25 mouse cellular contexts compared by ENCODE assay signal in the genomic region with DNA sequence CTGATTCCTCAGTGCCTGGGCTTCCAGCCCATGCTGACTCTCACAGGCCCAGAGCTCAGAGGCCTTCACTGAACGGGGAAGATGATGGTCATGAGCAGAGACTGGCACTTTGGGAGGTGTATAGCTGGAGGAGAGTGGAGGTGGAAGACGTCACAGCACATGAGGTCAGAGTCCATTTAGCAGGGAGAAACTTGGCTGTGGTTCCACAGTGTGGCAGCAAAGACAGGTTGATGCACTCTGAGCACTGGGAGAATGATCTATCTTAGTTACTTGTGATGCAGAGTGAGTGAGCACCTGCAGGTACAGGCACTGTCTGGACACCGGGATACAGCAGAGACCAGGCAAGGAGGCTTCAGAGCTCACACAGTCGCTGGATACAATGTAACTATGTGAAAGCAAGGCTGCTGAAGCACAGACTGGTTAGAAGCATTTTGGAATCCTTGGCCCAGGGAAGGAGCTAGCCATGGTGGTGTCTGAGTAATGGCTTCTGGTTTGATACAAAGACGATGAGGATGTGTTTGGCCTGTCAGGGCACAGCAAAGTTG. TPM values are rescaled to one million over a fixed set of nuclear protein-coding genes. Genes with fewer than 3 reads are reported as not detected.
"Had no signal": no experiment of that assay in that cellular context is flagged by ENCODE, and none has a peak within 500 bp of the region (broad histone marks: within the 10 kb centered on the region; RNA-seq: fewer than 3 reads in every experiment).

No protein-coding gene starts in this region.

- ATAC-seq: intestine, embryonic 15.5 days; liver, embryonic 12.5 days; midbrain, embryonic 16.5 days had no signal

- H3K4me3 ChIP-seq: intestine, embryonic 15.5 days; left cerebral cortex, adult 2 months; liver, embryonic 12.5 days; liver, embryonic 15.5 days; lung, embryonic 15.5 days; midbrain, embryonic 10.5 days; midbrain, embryonic 13.5 days; myocyte; neural tube, embryonic 13.5 days; stomach, embryonic 15.5 days had no signal

- H3K9ac ChIP-seq: intestine, embryonic 15.5 days; liver, embryonic 12.5 days; liver, embryonic 15.5 days; lung, embryonic 15.5 days; midbrain, embryonic 13.5 days; neural tube, embryonic 13.5 days; stomach, embryonic 15.5 days had no signal

- H3K27ac ChIP-seq: intestine, embryonic 15.5 days; kidney, postnatal 0 days; left cerebral cortex, adult 2 months; liver, embryonic 12.5 days; liver, embryonic 15.5 days; lung, embryonic 15.5 days; midbrain, embryonic 10.5 days; midbrain, embryonic 13.5 days; neural tube, embryonic 13.5 days; stomach, embryonic 15.5 days had no signal

- H3K27me3 ChIP-seq: intestine, embryonic 15.5 days; liver, embryonic 12.5 days; liver, embryonic 15.5 days; lung, embryonic 15.5 days; midbrain, embryonic 13.5 days; neural tube, embryonic 13.5 days; stomach, embryonic 15.5 days had no signal

- DNase-seq: layer of hippocampus, postnatal 36 days; lung, adult 18-20 months; lung, postnatal 10 days; lung, postnatal 36 days; retina, postnatal 1 day; right cerebral cortex, postnatal 25 days; spleen, adult 18-20 months; thymus, adult 2 months; thymus, postnatal 14 days; thymus, postnatal 4 days had no signal

- H3K4me1 ChIP-seq: intestine, embryonic 15.5 days; liver, embryonic 12.5 days; liver, embryonic 15.5 days; lung, embryonic 15.5 days; megakaryocyte, embryonic 14.5 days; midbrain, embryonic 13.5 days; stomach, embryonic 15.5 days had no signal

- H3K36me3 ChIP-seq: intestine, embryonic 15.5 days; liver, embryonic 12.5 days; liver, embryonic 15.5 days; lung, embryonic 15.5 days; midbrain, embryonic 10.5 days; midbrain, embryonic 13.5 days; neural tube, embryonic 13.5 days; stomach, embryonic 15.5 days had no signal

- H3K9me3 ChIP-seq: intestine, embryonic 15.5 days; liver, embryonic 12.5 days; liver, embryonic 15.5 days; lung, embryonic 15.5 days; megakaryocyte, embryonic 14.5 days; midbrain, embryonic 10.5 days; midbrain, embryonic 13.5 days; neural tube, embryonic 13.5 days; stomach, embryonic 15.5 days had no signal

- H3K4me2 ChIP-seq: intestine, embryonic 15.5 days; liver, embryonic 12.5 days; liver, embryonic 15.5 days; lung, embryonic 15.5 days; midbrain, embryonic 13.5 days; neural tube, embryonic 13.5 days; stomach, embryonic 15.5 days had no signal

RNA-seq across cellular contexts. Expression of a gene that starts 45.9 kb away (rescaled TPM):
- total RNA-seq: monocyte, adult 5-6 weeks; neutrophil, adult 5-6 weeks had no signal
- polyA plus RNA-seq: liver, embryonic 12.5 days; liver, embryonic 15.5 days had no signal
